Mouse (Mus musculus) brain, embryonic 14.5 days (tissue): ENCODE data around the gene Dpm1. TPM values are rescaled to one million over a fixed set of nuclear protein-coding genes. Genes with fewer than 3 reads are reported as not detected.
A peak's percentile ranks its signal among the peaks of the same experiment; 100 is the strongest.

Source experiments
- DNase-seq: peaks from one replicate; pipeline ENCODE4 v3.0.0-alpha.2; 2011; ENCODE audit warnings: low read depth
- CTCF ChIP-seq: fragments of 200-500 bp; IDR thresholded peaks from 2 replicates; pipeline ENCODE4 v1.5.1; 2012; ENCODE audit warnings: inconsistent platforms, mild to moderate bottlenecking, moderate library complexity, borderline replicate concordance; ENCODE audit not compliant: insufficient read depth, insufficient read length; ENCODE audit errors: extremely low read depth
- POLR2A ChIP-seq: fragments of 200-500 bp; IDR thresholded peaks from 2 replicates; pipeline ENCODE4 v1.6.1; 2012; ENCODE audit warnings: mild to moderate bottlenecking, inconsistent platforms, borderline replicate concordance; ENCODE audit not compliant: poor library complexity, insufficient read depth, insufficient read length, severe bottlenecking; ENCODE audit errors: extremely low read depth
- polyA plus RNA-seq: library from polyadenylated mRNA; depleted of rRNA; stranded (reverse); fragments of >200 nt; gene quantifications from 2 replicates; pipeline ENCODE4 v1.2.3, GENCODE M21; 2012

Dpm1 gene
- polyA plus RNA-seq, 1 experiment, result 16.6 TPM

DNA sequence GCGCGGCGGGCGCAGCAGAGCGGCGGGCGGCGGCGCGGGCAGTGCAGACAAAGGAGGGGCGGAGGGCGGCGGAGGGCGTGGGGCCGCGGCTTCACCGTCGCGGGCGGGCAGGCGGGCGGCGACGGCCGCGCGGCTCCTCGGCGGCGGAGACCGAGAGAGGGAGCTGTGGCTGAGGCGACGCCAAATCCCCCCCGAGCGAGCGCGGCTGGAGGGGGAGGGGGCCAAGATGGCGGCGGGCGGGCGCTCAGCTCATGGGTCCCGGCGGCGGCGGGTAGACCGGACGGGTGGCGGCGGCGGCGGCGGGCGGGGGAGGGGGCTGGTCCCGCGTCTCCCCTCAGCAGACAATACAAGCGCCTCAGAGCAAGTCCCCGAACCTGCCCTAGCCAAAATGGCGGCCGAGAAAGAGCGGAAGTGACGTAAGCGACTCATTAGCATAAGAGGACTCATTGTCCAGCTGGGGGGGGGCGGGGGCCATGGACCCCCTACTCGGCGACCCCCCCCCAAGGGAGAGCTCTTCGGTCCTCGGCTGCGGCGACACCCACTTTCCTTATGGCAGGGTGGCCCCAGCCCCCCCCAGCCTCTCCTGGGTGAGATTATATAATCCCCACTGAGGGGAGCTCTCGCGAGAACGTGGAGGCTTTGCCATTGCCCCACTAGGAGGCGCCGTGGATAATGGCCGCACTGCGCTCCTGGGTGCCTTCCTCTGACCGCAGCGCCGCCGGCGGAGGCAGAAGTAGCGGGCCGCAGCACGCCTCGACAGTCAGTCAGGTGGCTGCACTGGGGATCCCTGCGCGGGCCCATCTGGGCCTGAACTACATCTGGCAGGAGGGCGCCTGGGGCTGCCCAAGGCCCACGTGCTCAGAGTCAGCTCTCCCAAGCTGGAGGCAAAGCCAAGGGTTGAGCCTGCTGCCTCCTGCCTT is 23.4 kb downstream of the Dpm1 start, which contains the start of gene Adnp:
Gene Adnp (minus strand): TSS at position 388 of the 920 bp plus-strand sequence.
- DNase-seq, result peak; percentile 98
- TF ChIP-seq CTCF (peak; percentile 73), POLR2A (no peak; the same call in 1 of the 2 replicates)

DNA sequence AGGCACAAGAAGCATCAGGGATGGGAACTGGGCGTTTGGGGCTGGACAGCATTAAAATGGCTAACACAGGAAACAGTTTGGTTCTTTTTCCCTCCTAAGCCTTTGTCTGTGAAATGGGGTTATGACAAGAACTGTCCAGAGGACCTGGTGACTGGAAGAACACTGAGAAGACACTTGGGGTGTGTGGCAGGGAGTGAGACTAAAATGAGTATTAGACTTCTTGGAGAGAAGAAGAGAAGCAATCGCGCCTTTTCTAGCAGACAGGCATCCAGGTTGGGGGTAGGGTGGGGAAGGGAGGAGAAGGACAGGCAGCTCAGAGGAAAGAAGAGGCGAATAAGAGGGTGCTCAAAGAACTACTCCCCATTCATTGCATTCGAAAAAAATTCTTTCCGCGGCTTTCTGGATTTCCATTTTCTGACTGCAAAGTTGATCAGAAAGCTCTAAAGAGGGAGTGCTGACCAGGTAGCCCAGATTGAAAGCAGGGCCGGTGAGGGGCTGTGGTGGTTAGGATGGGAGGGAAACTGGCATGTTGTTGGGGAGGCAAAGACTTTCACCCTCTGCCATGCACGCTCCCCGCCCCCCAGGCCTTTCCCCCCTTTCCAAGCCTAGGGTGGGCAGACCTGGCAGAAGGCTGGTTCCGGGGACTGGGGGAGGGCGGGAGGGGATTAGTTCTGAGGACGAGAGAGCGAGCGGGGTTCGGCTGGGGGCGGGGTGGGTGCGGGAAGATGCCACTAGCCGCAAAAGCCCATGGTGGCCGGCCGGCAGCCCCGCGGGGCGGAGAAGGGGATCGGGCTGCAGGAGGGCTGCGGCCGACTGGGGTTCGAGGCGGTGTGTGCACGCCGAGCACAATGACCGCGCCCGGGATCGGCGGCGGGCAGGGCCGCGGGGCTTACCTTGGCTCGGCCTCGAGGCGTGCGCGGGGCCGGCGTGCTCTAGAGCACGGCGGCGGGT is 24.4 kb downstream of the Dpm1 start:
- peak; percentile 54 for DNase-seq
- TF ChIP-seq CTCF (no peak), POLR2A (0 out of 2 replicates have a peak, but pooled peaks have one; percentile 23)

DNA sequence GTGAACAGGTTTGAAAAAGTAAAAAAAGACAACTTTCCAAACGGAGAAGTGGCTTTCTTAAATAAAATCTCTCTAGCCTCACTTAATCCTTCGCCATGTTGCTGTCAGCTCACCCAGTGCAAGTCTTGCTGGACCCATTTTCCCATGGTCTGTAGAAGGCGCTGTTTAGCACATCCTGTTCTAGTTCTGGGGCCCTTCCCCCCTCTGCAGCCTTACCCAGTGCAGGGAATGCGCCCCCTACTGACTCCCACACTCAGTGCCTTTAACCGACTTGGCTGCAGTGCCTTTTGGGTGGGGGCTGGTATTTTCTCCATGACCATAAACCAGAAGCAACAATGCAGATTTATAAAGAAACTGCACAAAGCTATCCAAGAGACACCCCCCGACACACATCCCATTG is 25.1 kb downstream of the Dpm1 start:
- TF ChIP-seq POLR2A (no peak), CTCF (peak; percentile 99)

DNA sequence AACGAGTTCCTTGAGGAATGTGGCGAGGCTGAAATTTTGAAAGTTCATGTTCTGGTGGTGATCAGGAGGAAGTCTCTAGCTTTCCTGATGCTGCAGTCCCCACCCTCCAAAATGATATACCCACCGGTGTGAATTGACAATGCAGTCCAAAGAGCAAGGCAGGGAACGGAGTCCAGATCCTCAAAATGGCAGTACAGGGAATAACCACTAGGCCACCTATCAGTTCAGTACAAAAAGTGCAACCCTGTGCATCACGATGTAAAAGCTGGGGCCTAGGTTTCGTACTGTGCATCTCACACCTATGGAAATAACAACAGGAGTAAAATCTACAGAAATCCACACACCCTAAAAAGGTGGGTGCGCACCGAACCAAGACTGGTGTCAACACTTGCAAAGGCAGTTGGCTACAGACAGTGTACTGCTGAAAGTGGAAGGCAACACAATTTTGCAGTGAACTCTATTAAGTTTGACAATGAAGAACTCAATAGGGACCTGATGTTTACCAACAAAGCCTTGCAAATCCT is 25.9 kb downstream of the Dpm1 start:
- no peak for TF ChIP-seq POLR2A
- no peak for TF ChIP-seq CTCF
- DNase-seq, result no peak

More for the DNA sequence above, 25.1 kb downstream of the Dpm1 start:
- peak; percentile 97 for DNase-seq

DNA sequence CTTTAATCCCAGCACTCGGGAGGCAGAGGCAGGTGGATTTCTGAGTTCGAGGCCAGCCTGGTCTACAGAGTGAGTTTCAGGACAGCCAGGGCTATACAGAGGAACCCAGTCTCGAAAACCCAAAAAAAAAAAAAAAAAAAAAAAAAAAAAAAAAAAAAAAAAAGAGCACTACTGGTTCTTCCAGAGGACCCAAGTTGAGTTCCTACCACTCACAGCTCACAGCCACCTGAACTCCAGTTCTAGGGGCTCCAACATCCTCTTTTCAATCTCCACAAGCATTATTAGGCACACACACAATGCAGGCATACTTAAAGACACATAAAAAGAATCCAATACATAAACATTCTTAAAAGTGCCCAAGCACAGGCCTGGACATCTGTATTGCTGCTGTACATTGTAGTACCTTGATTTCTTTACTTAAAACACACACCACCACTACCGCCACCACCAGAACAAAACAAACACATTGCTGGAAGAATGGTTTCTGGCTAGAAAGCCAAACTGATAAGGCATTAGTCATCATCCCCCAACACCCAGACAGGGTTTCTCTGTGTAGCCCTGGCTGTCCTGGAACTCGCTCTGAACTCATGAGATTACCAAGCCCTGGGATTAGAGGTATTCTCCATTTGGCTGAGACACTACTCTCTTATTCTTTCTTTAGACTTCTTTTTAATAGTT is 30.2 kb downstream of the Dpm1 start:
- no peak for TF ChIP-seq POLR2A
- TF ChIP-seq CTCF, result no peak

DNA sequence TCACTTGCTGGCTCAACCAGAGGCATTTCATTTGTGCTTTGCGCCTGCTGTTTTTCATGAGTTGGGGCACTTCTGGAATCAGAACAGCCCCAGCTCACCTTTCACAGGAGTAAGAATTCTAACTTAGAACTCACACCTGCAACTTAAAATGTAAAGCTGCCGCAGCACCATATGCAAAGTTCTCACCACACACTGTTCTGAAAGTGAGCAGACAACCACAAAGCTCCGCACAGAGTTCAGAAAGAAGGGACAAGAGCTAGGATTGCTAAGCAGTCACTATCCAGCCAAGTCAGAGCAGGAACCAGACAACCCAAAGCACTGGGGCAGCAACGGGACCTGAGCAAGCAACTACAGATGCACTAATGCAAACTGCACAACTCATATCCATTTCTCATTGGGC is 30.9 kb downstream of the Dpm1 start:
- no peak for TF ChIP-seq CTCF
- TF ChIP-seq POLR2A, result no peak
- DNase-seq, result no peak

More for the DNA sequence above, 30.2 kb downstream of the Dpm1 start:
- DNase-seq, result no peak

DNA sequence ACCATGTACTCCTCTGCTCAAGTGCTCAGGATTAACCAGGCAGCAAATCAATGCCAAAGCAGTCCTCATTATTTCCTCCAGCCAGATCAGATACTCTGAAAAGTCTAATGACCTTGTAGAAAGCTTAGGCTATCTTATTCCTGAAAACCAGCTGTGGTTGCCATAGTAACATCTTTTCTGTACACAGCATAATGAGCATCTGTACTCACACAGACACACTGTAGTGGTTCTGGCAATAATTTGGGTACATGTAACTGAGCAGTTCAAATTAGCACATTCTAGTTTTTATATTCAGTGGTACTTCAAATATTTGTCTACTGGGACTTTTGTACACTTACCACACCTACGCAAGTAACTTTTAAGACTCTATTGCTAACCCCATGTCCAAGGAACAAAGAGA is 32.0 kb downstream of the Dpm1 start:
- no peak for TF ChIP-seq POLR2A
- TF ChIP-seq CTCF, result no peak
- DNase-seq, result peak; percentile 57

DNA sequence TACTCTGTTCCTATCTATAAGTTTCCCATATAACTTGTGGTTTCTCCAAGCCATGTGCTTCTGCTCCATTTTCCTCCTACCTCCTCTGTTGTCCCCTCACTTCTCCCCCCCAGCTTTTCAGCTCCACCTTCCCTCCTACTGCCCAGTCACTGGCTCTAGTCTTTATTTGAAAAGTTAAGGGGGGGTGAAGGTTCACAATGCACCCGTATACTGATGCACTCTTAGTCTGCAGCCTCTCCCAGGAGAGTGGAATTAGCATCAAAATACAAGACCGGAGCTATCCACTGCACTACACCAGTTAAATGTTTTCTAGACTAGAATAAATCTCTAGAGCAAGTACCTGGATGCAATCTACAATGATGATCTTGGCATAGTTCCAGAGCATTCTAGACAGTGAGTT is 34.7 kb downstream of the Dpm1 start:
- no peak for TF ChIP-seq CTCF
- TF ChIP-seq POLR2A, result no peak
- no peak for DNase-seq

DNA sequence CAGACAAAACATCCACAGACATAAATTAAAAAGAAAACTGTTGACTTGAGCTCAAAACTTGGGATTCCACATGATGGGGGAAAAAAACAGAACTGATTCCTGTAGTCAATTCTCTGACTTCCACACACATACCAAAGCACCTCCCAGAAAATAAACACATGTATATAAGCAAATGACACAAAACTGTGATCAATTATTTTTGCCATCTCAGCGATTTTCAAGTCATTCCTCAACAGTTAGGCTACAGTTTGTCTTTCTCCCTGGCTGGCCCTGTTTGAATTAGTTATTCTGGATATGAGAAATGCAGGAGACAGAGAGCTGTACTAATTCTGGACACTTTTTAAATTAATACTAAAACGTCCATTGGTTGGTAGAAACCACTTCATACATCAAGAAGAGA is 36.7 kb downstream of the Dpm1 start:
- TF ChIP-seq POLR2A (no peak), CTCF (no peak)
- DNase-seq, result no peak

DNA sequence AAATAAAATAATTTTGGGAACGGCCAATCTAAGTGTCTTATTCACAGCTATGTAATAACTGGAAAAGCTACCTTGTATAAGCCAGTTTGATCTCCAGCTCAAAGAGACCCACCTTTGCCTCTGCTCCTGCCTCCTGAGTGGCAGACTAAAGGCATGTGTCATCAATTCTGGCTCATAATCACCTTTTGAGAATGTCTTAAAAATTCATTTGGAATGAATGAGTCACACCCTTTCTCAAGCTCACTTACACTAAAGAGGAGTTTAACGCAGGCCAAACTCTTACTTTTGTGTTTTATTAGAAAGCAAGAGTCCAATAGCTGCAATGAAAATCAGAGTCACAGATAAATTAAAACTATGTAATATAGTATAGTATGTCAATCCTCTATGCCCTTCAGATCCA is 38.5 kb downstream of the Dpm1 start:
- TF ChIP-seq CTCF (no peak), POLR2A (no peak)
- DNase-seq, result no peak

DNA sequence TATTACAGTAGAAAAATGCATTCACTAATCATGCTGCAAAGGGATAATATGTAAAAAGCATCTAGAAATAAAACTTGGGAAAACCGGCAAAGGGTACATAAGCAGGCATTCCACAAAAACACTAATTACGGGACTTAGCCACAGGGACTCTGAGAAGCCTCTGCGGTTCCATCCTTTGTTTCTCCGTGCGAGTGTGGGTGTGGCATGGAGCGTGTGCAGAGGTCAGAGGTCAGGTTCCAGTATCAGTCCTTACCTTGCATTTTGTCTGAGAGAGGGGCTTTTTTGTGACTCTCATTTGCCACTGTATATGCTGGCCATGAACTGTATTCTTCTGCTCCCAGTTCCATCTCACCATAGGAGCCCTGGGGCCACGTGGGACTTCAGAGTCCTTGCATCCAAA is 54.4 kb downstream of the Dpm1 start:
- no peak for TF ChIP-seq POLR2A

DNA sequence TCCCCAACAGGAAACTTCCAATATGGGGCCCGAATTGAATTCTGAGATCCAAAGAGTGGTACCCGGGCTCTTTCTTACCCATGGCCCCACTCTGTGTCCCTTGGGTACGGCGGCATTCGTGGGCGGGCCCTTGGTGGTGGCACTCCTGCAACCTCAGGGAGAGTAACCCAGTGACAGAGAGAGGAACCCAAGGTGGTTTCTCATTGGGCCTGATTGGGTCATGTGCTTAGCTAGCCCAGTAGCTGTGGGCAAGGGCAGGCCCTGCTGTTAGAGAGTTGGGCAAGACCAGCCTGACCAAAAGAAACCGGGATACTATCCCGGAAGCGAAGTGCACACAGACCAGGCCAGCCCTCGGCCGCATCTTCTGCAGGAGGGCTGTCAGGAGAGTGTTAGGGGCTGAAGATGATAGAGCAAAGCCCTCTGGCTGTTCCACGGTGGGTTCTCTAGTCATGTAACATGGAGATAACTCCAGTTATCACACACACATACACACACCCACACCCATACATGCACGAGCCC is 60.2 kb downstream of the Dpm1 start:
- DNase-seq, result no peak
- TF ChIP-seq CTCF (no peak), POLR2A (no peak)

More for the DNA sequence above, 54.4 kb downstream of the Dpm1 start:
- DNase-seq, result no peak
